ENCODE assay signal across 8 mouse cellular contexts in the genomic region with DNA sequence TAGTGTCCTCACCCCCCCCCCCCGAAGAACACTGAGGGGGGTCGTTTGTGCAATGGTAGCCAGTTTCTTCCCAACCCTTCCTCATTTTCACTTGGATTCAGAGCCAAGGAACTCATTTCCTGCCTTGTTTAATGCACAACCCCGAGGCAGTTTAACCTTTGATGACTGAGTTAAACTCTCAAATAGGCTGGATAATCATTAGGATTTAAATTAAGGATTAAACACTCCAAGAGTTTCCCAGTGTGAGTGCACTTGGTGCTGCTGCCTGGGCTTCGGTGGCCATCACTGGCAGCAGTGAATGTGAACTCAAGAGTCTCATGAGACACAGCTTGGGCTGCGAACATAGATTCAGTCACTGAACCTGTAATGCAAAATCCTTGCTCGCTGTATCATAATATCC.
"Had no signal": no experiment of that assay in that cellular context is flagged by ENCODE, and none has a peak within 500 bp of the region (broad histone marks: within the 10 kb centered on the region; RNA-seq: fewer than 3 reads in every experiment).

No protein-coding gene starts in this region.

- H3K9ac ChIP-seq: intestine, embryonic 15.5 days; limb, embryonic 12.5 days; liver, embryonic 13.5 days; liver, postnatal 0 days; midbrain, embryonic 13.5 days had no signal

- DNase-seq: liver; liver, embryonic 13.5 days; liver, postnatal 0 days; right cerebral cortex, postnatal 25 days; thymus, postnatal 36 days had no signal

- H3K4me1 ChIP-seq: intestine, embryonic 15.5 days; liver, embryonic 13.5 days; midbrain, embryonic 13.5 days had no signal

- H3K27ac ChIP-seq: intestine, embryonic 15.5 days; limb, embryonic 12.5 days; liver, embryonic 13.5 days; midbrain, embryonic 13.5 days had no signal

- H3K9me3 ChIP-seq: intestine, embryonic 15.5 days; limb, embryonic 12.5 days; liver, embryonic 13.5 days; midbrain, embryonic 13.5 days had no signal

- ATAC-seq: intestine, embryonic 15.5 days; liver, postnatal 0 days; midbrain, embryonic 13.5 days had no signal

- H3K36me3 ChIP-seq: intestine, embryonic 15.5 days; limb, embryonic 12.5 days; liver, embryonic 13.5 days; midbrain, embryonic 13.5 days had no signal

- H3K4me3 ChIP-seq: intestine, embryonic 15.5 days; limb, embryonic 12.5 days; liver, embryonic 13.5 days; midbrain, embryonic 13.5 days had no signal

- H3K27me3 ChIP-seq: intestine, embryonic 15.5 days; limb, embryonic 12.5 days; liver, embryonic 13.5 days; midbrain, embryonic 13.5 days had no signal

- H3K4me2 ChIP-seq: intestine, embryonic 15.5 days; limb, embryonic 12.5 days; liver, embryonic 13.5 days; midbrain, embryonic 13.5 days had no signal
